Mouse (Mus musculus) granulocyte monocyte progenitor cell, adult 5-6 weeks (primary cell): ENCODE measurements around the gene Mms19. TPM values are rescaled to one million over a fixed set of nuclear protein-coding genes. Genes with fewer than 3 reads are reported as not detected.
A peak's percentile ranks its signal among the peaks of the same experiment; 100 is the strongest.

Experiments used
- ATAC-seq: replicated peaks from 2 replicates; pipeline ENCODE4 v1.8.0; 2016; ENCODE audit warnings: mild to moderate bottlenecking, moderate TSS enrichment, inconsistent platforms; ENCODE audit not compliant: poor library complexity, severe bottlenecking
- total RNA-seq, 2 experiments: library from RNA; stranded (forward) in 1 of 2; stranded (reverse) in 1 of 2; fragments of 200-712, 200-1000 nt in 1 of 2; fragments of >200 nt in 1 of 2; fragmentation: Nextera tagmentation in 1 of 2; gene quantifications; 2 replicates each; pipeline ENCODE4 v1.2.3; 2014 to 2017

Gene Mms19
- 56.9 and 59.4 TPM in 2 replicates for total RNA-seq (2014; fragmentation: Nextera tagmentation)
- 36.2 and 37.4 TPM in 2 replicates for total RNA-seq (2017)

- peak; percentile 74 for ATAC-seq
Measured at GRCm38 (mm10) chr19:41980819-41981594, at the start of gene Mms19. Gene Mms19, minus strand, starts transcription at chr19:41981157.

DNA sequence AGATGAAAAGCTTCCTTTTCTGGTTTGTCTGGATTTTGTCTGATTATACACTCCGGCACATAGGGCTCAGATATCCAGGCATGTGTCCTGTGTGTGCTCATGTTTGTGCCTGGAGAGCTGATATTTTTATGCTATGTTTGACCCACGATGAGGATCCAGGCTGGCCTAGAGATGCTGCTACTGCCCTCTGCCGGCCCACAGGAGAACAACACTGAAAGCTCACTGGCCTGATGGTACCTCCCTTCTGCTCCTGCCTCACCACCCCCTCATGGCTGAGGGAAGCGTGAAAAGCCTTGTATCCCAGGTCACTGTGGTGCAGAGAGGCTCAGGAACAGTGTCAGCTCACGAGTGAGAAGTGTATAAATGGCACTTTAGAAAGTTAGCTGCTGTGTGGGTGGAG lies 45.2 kb upstream of the Mms19 start:
- ATAC-seq, result peak; percentile 95

- ATAC-seq, result no peak
Measured at GRCm38 (mm10) chr19:42022542-42022848, 41.5 kb upstream of the Mms19 start.

GRCm38 (mm10) chr19:42021681-42022541 lies 41.0 kb upstream of the Mms19 start:
- ATAC-seq, result no peak

- ATAC-seq, result peak; percentile 75
Measured at GRCm38 (mm10) chr19:42019011-42019522, 38.1 kb upstream of the Mms19 start.

GRCm38 (mm10) chr19:42017399-42018247 lies 36.7 kb upstream of the Mms19 start:
- ATAC-seq, result peak; percentile 71

- ATAC-seq, result no peak
Measured at GRCm38 (mm10) chr19:42016840-42017239, 35.9 kb upstream of the Mms19 start.

GRCm38 (mm10) chr19:42016251-42016650 lies 35.3 kb upstream of the Mms19 start:
- no peak for ATAC-seq

- ATAC-seq, result no peak
Measured at GRCm38 (mm10) chr19:42015001-42015400, 34.0 kb upstream of the Mms19 start.

DNA sequence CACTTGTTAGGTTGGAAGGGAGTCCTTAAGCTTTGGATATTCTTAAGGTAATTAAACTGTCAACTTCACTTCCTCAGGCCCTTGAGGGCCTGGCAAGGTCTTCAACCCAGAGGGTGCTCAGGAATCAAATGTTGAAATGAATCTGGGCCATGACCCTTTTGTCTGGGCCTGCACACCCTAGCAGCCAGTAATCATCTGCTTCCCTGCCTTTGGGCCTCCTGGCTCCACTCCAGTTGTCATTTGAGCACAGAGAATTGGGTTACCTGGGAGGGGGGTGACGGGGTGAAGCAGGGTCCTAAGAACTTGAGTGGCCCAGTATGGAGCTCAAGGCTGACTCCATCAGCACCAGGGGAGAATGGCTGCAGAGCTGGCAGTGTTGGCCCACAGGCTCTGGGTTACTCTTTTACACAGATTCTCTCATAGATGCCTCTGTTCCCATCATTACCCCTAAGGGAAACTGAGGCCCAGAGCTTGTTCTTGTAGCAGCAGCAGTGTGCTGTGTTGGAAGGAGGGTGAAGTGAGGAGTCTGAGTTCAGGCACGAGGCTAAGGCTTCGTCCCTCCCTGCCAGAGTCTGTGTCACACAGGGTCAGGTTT lies 33.4 kb upstream of the Mms19 start:
- no peak for ATAC-seq

DNA sequence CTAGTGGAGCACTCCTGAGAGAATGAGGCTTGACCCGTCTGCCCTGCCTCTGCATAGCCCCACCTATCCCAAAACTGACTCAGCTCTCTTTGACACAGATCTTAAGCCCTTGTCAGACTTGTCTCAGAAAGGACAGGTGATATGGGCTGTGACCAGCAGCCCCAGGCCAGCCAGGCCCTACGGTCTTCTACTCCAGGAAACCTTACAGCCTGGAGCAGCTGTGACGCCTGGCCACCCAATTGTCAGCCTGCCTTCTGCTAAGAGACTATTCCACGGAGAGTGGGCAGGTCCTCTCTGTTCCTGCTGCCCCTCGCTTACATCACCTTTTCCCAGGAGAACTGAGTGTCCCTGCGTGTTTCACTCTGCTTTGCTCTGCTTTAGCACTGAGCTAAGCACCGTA lies 30.2 kb upstream of the Mms19 start:
- ATAC-seq, result no peak

- no peak for ATAC-seq
Measured at GRCm38 (mm10) chr19:42010436-42010835, 29.5 kb upstream of the Mms19 start.

DNA sequence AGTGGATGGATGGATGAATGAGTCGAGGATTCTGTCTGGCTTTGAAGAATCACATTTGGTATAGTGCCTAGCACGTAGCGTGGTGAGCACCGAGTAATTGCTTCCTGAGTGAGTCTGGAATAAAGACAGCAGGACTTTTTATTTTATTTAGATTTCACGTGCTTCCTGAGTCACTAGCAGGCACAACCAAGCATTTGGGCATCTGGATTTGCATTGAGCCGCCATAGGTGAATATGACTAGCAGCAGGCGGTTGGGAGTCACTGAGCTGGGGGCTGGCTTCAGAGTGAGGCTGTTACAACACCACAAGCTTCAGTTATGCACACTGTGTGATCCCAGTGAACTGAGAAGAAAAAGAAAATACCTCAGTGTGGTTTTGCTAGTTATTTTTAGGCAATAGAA lies 28.1 kb upstream of the Mms19 start:
- 0 out of 2 replicates have a peak, but pooled peaks have one; percentile 29 for ATAC-seq

DNA sequence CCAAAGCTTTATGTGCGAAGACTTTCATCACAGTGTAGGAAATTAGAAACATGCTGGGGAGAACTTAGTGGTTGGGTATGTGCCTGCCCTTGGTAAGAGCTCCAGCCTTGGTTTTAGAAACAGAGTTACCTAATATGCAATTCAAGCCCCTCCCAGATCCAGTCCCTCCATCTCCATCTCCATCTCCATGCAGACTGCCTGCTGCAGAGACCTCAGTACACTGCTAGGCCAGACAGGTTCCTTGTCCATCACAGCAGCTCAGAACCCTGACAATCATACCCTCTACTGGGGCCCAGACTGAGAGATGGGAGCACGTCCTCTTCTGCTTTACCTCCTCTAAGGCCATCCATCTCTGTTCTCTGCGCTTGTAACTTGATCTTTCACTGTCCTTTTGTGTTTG lies 27.6 kb upstream of the Mms19 start:
- ATAC-seq, result no peak

DNA sequence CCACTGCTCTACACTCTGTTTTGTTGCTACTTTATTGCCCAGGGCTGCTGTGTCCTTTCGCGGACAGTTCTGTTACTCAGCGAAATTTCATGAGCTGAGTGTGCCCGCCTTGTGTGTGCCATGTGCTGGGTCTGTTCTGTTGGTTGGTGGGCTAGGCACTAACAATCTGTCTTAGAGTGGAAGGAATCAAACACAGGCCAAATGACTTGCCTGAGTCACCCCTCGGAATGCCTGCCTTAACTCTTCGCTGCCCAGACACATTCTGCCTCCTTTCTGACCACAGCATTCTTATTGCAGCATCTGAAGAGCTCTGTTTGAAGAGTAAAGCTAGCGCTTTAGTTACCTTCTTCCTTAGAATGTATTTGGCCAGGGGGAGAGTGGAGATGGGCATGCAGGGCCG lies 25.6 kb upstream of the Mms19 start:
- ATAC-seq, result no peak

DNA sequence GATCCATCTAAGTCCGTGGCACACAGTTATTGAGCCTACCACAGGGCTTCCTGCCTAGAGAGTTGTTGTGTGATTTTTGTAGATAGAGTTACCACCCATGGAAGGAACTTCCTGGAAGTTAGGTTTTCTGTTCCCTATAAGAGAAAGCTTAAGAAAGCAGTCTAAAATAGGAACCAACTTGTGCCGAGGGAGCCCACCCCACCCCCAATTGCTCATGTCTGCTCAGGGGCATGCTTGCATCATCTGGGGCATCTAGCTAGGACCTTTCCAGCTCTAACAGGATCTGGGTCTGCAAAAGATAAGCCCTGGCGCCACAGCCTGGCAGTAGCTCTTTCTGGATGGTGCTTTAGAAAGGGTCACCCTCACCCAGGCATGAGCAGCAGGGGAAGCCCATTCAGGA lies 24.7 kb upstream of the Mms19 start:
- ATAC-seq, result peak; percentile 80

GRCm38 (mm10) chr19:42004258-42004657 lies 23.3 kb upstream of the Mms19 start:
- no peak for ATAC-seq

GRCm38 (mm10) chr19:42001253-42001980 lies 20.5 kb upstream of the Mms19 start:
- ATAC-seq, result peak; percentile 58

DNA sequence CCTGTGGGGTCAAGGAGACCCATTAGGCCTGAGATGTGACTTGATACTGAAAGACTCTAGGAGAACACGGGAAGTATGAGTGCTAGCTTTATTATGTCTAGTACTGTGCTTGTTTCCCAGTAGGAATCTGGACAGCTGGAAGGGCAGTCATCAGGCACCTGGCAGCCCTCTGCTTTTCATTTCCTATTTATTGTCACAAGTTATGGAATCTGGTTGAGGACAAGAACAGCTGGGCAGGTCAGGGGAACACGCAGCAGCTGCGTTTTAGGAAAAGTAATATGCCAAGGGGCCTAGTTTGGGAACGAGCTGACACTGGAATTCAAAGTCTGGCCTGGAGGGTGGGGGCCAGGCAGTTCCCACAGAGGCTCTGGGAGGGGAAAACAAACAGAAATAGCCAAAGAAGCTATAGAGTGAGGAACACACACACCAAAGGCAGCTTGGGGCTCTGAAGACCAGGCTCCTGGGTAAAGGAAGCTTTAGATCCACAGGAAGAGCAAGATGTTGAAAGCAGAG lies 19.5 kb upstream of the Mms19 start:
- no peak for ATAC-seq
